Mouse (Mus musculus): Measurements from ENCODE around the gene Dusp28. TPM values are rescaled to one million over a fixed set of nuclear protein-coding genes. Genes with fewer than 3 reads are reported as not detected.

Gene Dusp28
- polyA plus RNA-seq, 1 experiment from 2014 or later: 6.9 TPM

- no peaks in the 10 kb centered on the region for H3K4me1 ChIP-seq (ENCODE audit: insufficient read depth)
- H3K4me3 ChIP-seq (ENCODE audit: low read depth, low read length): no peak overlapping the region
- no peaks in the 10 kb centered on the region for H3K9me3 ChIP-seq (ENCODE audit: low read depth, low read length)
- H3K27ac ChIP-seq (ENCODE audit: low read depth): no peak overlapping the region
- H3K27me3 ChIP-seq (ENCODE audit: insufficient read depth, low read length): no peaks in the 10 kb centered on the region
- DNase-seq: no peak
- 76% methylated on average over 8 of the region's 8 CpGs for WGBS
- H3K4me2 ChIP-seq: no peak overlapping the region
- ATAC-seq (ENCODE audit: insufficient read depth): no peak
- H3K36me3 ChIP-seq (ENCODE audit: insufficient read depth): no peaks in the 10 kb centered on the region
- TF ChIP-seq CTCF (IDR thresholded peaks at IDR 0.05; ENCODE audit: low read depth): no peak
- no peak overlapping the region for H3K9ac ChIP-seq
These were observed 31.2 kb upstream of the Dusp28 start for GRCm38 (mm10) chr1:92875360-92876111.

- Histone ChIP-seq H3K4me2 (no peak overlapping the region), H3K27ac (ENCODE audit: low read depth) (no peak overlapping the region), H3K27me3 (ENCODE audit: insufficient read depth, low read length) (no peaks in the 10 kb centered on the region), H3K4me3 (ENCODE audit: low read depth, low read length) (no peak overlapping the region), H3K4me1 (ENCODE audit: insufficient read depth) (no peaks in the 10 kb centered on the region), H3K36me3 (ENCODE audit: insufficient read depth) (no peaks in the 10 kb centered on the region), H3K9ac (no peak overlapping the region), H3K9me3 (ENCODE audit: low read depth, low read length) (no peaks in the 10 kb centered on the region)
- ATAC-seq (ENCODE audit: insufficient read depth) (no peak), DNase-seq (no peak)
- no peak for TF ChIP-seq CTCF (IDR thresholded peaks at IDR 0.05; ENCODE audit: low read depth)
- 56% methylated on average over 12 of the region's 12 CpGs for WGBS
These were observed 29.3 kb upstream of the Dusp28 start for GRCm38 (mm10) chr1:92877431-92877978.

GRCm38 (mm10) chr1:92878066-92878741 is 28.6 kb upstream of the Dusp28 start:
- TF ChIP-seq CTCF (IDR thresholded peaks at IDR 0.05; ENCODE audit: low read depth): no peak
- H3K4me3 ChIP-seq (ENCODE audit: low read depth, low read length): no peak overlapping the region
- WGBS: 74% methylated on average over 13 of the region's 13 CpGs
- ATAC-seq (ENCODE audit: insufficient read depth): no peak
- H3K27me3 ChIP-seq (ENCODE audit: insufficient read depth, low read length): no peaks in the 10 kb centered on the region
- H3K4me2 ChIP-seq: no peak overlapping the region
- no peak overlapping the region for H3K27ac ChIP-seq (ENCODE audit: low read depth)
- DNase-seq: no peak
- no peak overlapping the region for H3K9ac ChIP-seq
- H3K9me3 ChIP-seq (ENCODE audit: low read depth, low read length): no peaks in the 10 kb centered on the region
- no peaks in the 10 kb centered on the region for H3K4me1 ChIP-seq (ENCODE audit: insufficient read depth)
- no peaks in the 10 kb centered on the region for H3K36me3 ChIP-seq (ENCODE audit: insufficient read depth)

GRCm38 (mm10) chr1:92879266-92879665 is 27.5 kb upstream of the Dusp28 start:
- Histone ChIP-seq H3K9me3 (ENCODE audit: low read depth, low read length) (no peaks in the 10 kb centered on the region), H3K4me3 (ENCODE audit: low read depth, low read length) (no peak overlapping the region)
- WGBS: 88% methylated on average over 12 of the region's 12 CpGs

GRCm38 (mm10) chr1:92880101-92880500 is 26.7 kb upstream of the Dusp28 start:
- no peaks in the 10 kb centered on the region for H3K27me3 ChIP-seq (ENCODE audit: insufficient read depth, low read length)
- DNase-seq: no peak
- 68% methylated on average over 5 of the region's 5 CpGs for WGBS
- TF ChIP-seq CTCF (IDR thresholded peaks at IDR 0.05; ENCODE audit: low read depth): no peak
- H3K4me2 ChIP-seq: no peak overlapping the region
- H3K9me3 ChIP-seq (ENCODE audit: low read depth, low read length): no peaks in the 10 kb centered on the region
- no peak for ATAC-seq (ENCODE audit: insufficient read depth)
- H3K4me3 ChIP-seq (ENCODE audit: low read depth, low read length): no peak overlapping the region
- H3K36me3 ChIP-seq (ENCODE audit: insufficient read depth): no peaks in the 10 kb centered on the region
- H3K9ac ChIP-seq: no peak overlapping the region; the same call in 1 of the 2 replicates
- no peak overlapping the region for H3K27ac ChIP-seq (ENCODE audit: low read depth)
- no peaks in the 10 kb centered on the region for H3K4me1 ChIP-seq (ENCODE audit: insufficient read depth)

More at GRCm38 (mm10) chr1:92879266-92879665, 27.5 kb upstream of the Dusp28 start:
- DNase-seq: no peak
- no peak for ATAC-seq (ENCODE audit: insufficient read depth)
- H3K9ac ChIP-seq: no peak overlapping the region
- no peak for TF ChIP-seq CTCF (IDR thresholded peaks at IDR 0.05; ENCODE audit: low read depth)
- no peak overlapping the region for H3K4me2 ChIP-seq
- no peaks in the 10 kb centered on the region for H3K4me1 ChIP-seq (ENCODE audit: insufficient read depth)
- no peak overlapping the region for H3K27ac ChIP-seq (ENCODE audit: low read depth)
- H3K36me3 ChIP-seq (ENCODE audit: insufficient read depth): no peaks in the 10 kb centered on the region
- H3K27me3 ChIP-seq (ENCODE audit: insufficient read depth, low read length): no peaks in the 10 kb centered on the region

DNA sequence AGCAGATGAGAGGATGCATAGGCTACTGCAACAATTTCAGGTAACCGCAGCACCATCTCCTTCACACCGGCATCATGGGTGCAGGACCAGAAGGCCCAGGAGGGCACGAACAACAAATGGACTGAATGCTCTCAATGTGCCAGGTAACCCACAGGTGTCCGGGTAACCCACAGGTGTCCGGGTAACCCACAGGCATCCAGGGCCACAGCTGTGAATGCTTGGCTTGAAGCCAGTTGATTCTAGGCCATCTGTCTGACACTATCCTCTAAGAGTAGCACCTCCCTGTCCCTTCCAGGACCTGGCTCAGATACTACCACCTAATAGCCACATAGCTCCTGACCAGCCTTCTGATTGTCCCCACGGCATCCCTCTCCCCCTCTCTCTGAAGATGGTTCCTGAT is 24.8 kb upstream of the Dusp28 start:
- no peak for TF ChIP-seq CTCF (IDR thresholded peaks at IDR 0.05; ENCODE audit: low read depth)

More for the DNA sequence above, 24.8 kb upstream of the Dusp28 start:
- Histone ChIP-seq H3K9ac (no peak overlapping the region), H3K4me1 (ENCODE audit: insufficient read depth) (no peaks in the 10 kb centered on the region), H3K4me2 (no peak overlapping the region), H3K27me3 (ENCODE audit: insufficient read depth, low read length) (no peaks in the 10 kb centered on the region), H3K4me3 (ENCODE audit: low read depth, low read length) (no peak overlapping the region), H3K9me3 (ENCODE audit: low read depth, low read length) (no peaks in the 10 kb centered on the region), H3K36me3 (ENCODE audit: insufficient read depth) (no peaks in the 10 kb centered on the region), H3K27ac (ENCODE audit: low read depth) (no peak overlapping the region)
- WGBS: 77% methylated on average over 6 of the region's 6 CpGs
- DNase-seq (no peak), ATAC-seq (ENCODE audit: insufficient read depth) (no peak)

Data from lung, embryonic 14.5 days (tissue).